Mouse (Mus musculus): Measurements from ENCODE around the gene Ndufa4l2.

GRCm38 (mm10) chr10:127490160-127491127 is 24.3 kb upstream of the Ndufa4l2 start:
- TF ChIP-seq CTCF (IDR thresholded peaks at IDR 0.05; ENCODE audit: borderline replicate concordance, insufficient read depth, low read depth, low read length) (no peak), POLR2A (IDR thresholded peaks at IDR 0.05; ENCODE audit: borderline replicate concordance, insufficient read depth, low read length) (no peak)
